Mouse (Mus musculus) E14TG2a.4 (cell line): ENCODE results near the gene Slc25a33.
A peak's percentile ranks its signal among the peaks of the same experiment; 100 is the strongest.

Experiments
- H3K27me3 ChIP-seq: 2 replicates; pipeline ENCODE4 v1.6.1; 2014; ENCODE audit warnings: low read length, control low read depth; ENCODE audit not compliant: insufficient read depth
- H3K36me3 ChIP-seq: 2 replicates; pipeline ENCODE4 v1.6.1; 2014; ENCODE audit warnings: low read length, control low read depth; ENCODE audit not compliant: insufficient read depth
- H3K4me1 ChIP-seq: replicated peaks from 2 replicates; pipeline ENCODE4 v1.6.1; 2014; ENCODE audit warnings: low read depth, low read length, control low read depth
- H3K4me3 ChIP-seq: replicated peaks from 2 replicates; pipeline ENCODE4 v1.5.1; 2014; ENCODE audit warnings: mild to moderate bottlenecking, low read length
- H3K9me3 ChIP-seq: 2 replicates; pipeline ENCODE4 v1.6.1; 2014; ENCODE audit warnings: low read length, control low read depth
- CTCF ChIP-seq: conservative IDR thresholded peaks from 2 replicates; pipeline ENCODE4 v1.5.1; 2014; ENCODE audit warnings: low read length
- NANOG ChIP-seq: IDR thresholded peaks from 2 replicates; pipeline ENCODE4 v1.6.1; 2014; ENCODE audit warnings: borderline replicate concordance, low read length, mixed read lengths
- POU5F1 ChIP-seq: IDR thresholded peaks from 2 replicates; pipeline ENCODE4 v1.6.1; 2014; ENCODE audit warnings: low read length, borderline replicate concordance

The Slc25a33 gene

GRCm38 (mm10) chr4:149730827-149731226 lies 43.2 kb downstream of the Slc25a33 start:
- Histone ChIP-seq H3K36me3 (peaks cover 89% of the 10 kb centered on the region), H3K4me1 (peaks cover 95% of the 10 kb centered on the region), H3K9me3 (no peaks in the 10 kb centered on the region), H3K4me3 (peak overlapping the region; percentile 35), H3K27me3 (no peaks in the 10 kb centered on the region)
- TF ChIP-seq POU5F1 = no peak

DNA sequence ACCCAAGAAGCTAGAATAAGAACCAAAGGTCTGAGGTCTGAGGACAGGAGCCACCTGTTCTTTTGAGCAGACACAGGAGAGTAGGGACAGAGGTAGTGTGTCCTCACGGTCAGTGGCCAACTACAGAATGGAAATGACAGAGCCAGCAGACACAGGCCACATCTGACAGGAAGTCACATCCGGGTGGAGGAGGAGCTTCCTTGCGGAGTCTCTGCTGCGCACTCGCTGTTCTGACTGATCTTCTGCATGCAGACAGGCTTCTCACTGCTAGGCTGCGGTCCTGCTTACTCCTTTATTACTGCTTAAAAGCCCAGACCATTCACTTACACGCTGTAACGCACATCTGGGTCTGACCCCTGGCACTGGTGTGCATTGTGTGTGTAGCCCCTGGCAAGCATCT lies 45.3 kb downstream of the Slc25a33 start:
- Histone ChIP-seq H3K4me1 (peaks cover 95% of the 10 kb centered on the region), H3K4me3 (0 out of 2 replicates have a peak overlapping the region, but pooled peaks have one; percentile 59), H3K36me3 (peaks cover 90% of the 10 kb centered on the region), H3K9me3 (no peaks in the 10 kb centered on the region), H3K27me3 (no peaks in the 10 kb centered on the region)
- TF ChIP-seq NANOG (no peak), POU5F1 (no peak), CTCF (no peak)

DNA sequence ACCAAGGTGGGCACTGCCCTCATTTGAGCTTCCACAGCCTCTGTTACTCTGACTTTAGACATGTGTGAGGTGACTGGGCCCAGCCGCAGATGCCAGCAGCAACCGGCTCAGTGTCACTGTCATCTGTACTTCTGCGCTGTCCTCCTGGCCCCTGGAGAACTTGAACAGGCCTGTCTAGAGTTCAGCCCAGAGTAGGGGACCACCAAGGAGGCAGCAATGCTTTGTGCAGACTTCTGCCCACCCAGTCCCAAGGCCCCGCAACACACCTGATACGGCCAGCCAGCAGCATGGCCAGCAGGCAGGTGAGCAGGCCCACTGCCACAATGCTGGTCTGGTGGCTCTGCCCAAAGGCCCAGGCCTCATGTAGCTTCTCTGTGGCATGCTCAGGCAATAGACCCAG lies 46.4 kb downstream of the Slc25a33 start:
- no peaks in the 10 kb centered on the region for H3K27me3 ChIP-seq
- TF ChIP-seq NANOG (no peak), CTCF (no peak), POU5F1 (no peak)
- H3K4me3 ChIP-seq = peak overlapping the region; percentile 13; the same call in 1 of the 2 replicates
- no peaks in the 10 kb centered on the region for H3K9me3 ChIP-seq
- H3K4me1 ChIP-seq = peaks cover 91% of the 10 kb centered on the region
- peaks cover 99% of the 10 kb centered on the region for H3K36me3 ChIP-seq

DNA sequence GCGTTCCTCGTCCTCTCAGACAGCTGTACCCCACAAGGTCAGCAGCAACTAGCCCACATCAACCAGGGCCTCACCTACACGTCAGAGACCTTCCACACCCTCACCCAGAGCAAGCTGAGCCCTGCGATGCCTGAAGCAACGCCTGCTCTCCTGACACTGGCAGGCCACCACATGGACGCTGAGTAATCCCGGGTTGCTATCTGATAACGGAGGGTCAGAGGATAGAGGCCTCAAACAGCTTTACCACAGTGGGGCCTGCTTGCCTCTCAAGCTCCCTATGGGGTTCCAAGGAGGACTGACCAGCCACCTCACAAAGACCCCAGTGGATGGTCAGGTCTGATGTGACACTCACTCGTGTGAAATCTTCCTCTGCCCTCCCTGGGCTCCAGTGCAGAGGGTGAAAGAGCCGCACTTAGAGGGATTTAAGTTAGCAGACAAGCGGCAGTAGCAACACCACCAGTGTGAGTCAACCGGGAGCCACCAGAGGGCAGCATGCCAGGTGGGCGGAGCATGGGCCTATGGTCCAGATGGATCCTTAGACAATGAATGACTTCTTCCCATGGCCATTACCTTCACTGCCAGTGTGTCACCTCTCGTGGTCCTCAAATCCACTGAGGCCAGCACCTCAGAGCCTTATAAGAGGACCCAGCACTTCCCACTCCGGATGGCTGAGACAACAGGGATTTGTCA lies 48.3 kb downstream of the Slc25a33 start:
- no peaks in the 10 kb centered on the region for H3K9me3 ChIP-seq
- H3K36me3 ChIP-seq = peaks cover 99% of the 10 kb centered on the region
- H3K27me3 ChIP-seq = no peaks in the 10 kb centered on the region
- peak overlapping the region; percentile 17; the same call in 1 of the 2 replicates for H3K4me3 ChIP-seq
- H3K4me1 ChIP-seq = peaks cover 91% of the 10 kb centered on the region
- TF ChIP-seq CTCF = peak; percentile 82
- no peak for TF ChIP-seq POU5F1

- Histone ChIP-seq H3K4me3 (peak overlapping the region; percentile 58), H3K4me1 (peaks cover 92% of the 10 kb centered on the region), H3K27me3 (no peaks in the 10 kb centered on the region), H3K9me3 (no peaks in the 10 kb centered on the region), H3K36me3 (peaks cover 99% of the 10 kb centered on the region)
- no peak for TF ChIP-seq NANOG
- TF ChIP-seq POU5F1 = no peak
- TF ChIP-seq CTCF = no peak
These were observed 49.1 kb downstream of the Slc25a33 start for GRCm38 (mm10) chr4:149724916-149725470.

GRCm38 (mm10) chr4:149723855-149724731 lies 50.0 kb downstream of the Slc25a33 start:
- H3K9me3 ChIP-seq = no peaks in the 10 kb centered on the region
- peaks cover 90% of the 10 kb centered on the region for H3K4me1 ChIP-seq
- H3K4me3 ChIP-seq = peak overlapping the region; percentile 58
- TF ChIP-seq NANOG (no peak), CTCF (peak; percentile 69)
- no peaks in the 10 kb centered on the region for H3K27me3 ChIP-seq
- peaks cover 98% of the 10 kb centered on the region for H3K36me3 ChIP-seq

DNA sequence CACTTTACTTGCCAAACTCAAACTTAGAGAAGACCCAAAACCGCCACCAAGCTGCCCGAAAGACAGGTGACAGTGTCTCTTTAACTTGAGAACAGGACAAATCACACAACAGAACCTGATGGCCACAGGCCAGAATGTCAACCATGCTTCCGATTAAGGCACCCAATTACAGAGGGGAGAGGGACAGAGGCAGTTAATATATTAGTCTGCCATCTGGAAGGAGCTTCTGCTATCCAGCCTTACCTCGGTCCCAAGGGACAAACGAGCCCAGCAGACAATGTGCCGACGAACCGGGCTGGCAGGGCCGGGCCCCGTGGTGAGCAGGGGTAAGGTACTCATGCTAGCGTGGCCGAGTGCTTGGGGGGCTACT lies 51.1 kb downstream of the Slc25a33 start:
- no peaks in the 10 kb centered on the region for H3K27me3 ChIP-seq
- TF ChIP-seq CTCF (no peak), POU5F1 (no peak), NANOG (no peak)
- no peaks in the 10 kb centered on the region for H3K9me3 ChIP-seq
- peaks cover 90% of the 10 kb centered on the region for H3K4me1 ChIP-seq
- H3K4me3 ChIP-seq = no peak overlapping the region
- peaks cover 98% of the 10 kb centered on the region for H3K36me3 ChIP-seq

DNA sequence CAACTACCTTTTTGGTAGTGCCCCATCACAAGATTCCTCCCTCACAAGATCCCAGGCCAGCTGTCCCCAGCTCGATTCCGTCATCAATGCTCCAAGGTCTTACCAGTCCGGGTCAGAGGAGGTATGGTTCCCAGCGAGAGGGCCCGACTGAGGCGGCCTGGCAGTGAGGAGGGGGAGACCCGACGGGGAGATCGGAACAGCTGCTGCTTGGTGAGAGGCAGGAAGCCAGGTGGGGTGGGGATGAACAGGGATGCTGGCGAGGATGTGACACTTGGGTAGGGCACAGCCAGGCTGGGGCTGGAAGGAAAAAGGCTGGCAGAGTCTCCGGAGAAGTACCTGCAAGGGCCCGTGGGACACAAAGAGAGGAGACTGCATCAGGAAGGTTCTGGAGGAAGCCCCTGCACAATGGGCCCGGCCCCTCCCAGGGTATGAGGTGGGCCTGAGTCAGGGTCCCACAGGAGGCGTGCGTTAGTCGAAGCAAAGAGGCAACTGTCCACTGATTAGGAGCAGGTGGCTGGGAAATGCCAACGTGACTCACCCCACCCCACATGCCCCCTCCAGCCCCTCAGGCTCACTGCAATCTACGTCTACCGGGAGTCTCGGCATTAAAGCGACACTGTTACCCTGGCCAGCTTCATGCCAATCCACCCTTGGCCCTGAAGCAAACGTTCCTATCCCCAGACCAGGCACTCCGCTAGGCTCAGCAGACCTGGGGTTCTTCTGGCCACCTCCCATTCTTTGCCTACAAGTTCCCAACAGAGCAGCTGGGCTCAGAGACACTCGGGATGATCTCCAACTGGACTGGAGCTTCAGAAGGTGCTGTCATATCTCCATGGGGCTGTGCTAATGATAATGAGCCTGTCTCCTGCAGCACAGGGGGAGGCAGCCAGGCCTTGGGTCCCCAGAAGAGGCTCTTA lies 51.7 kb downstream of the Slc25a33 start:
- Histone ChIP-seq H3K9me3 (no peaks in the 10 kb centered on the region), H3K4me3 (no peak overlapping the region), H3K4me1 (peaks cover 86% of the 10 kb centered on the region), H3K27me3 (no peaks in the 10 kb centered on the region), H3K36me3 (peaks cover 98% of the 10 kb centered on the region)
- no peak for TF ChIP-seq NANOG
- TF ChIP-seq CTCF = no peak
- no peak for TF ChIP-seq POU5F1
